Mouse (Mus musculus): ENCODE measurements around the gene Pik3c2b. TPM values are rescaled to one million over a fixed set of nuclear protein-coding genes. Genes with fewer than 3 reads are reported as not detected.
"Not testable (repeated sequence)": the region's sequence is repeated elsewhere in the genome, so short reads cannot be mapped to it uniquely, and the experiment has no call there.

Gene Pik3c2b
- total RNA-seq, 2 experiments from 2014 or later: 8.8 to 14.1 TPM

DNA sequence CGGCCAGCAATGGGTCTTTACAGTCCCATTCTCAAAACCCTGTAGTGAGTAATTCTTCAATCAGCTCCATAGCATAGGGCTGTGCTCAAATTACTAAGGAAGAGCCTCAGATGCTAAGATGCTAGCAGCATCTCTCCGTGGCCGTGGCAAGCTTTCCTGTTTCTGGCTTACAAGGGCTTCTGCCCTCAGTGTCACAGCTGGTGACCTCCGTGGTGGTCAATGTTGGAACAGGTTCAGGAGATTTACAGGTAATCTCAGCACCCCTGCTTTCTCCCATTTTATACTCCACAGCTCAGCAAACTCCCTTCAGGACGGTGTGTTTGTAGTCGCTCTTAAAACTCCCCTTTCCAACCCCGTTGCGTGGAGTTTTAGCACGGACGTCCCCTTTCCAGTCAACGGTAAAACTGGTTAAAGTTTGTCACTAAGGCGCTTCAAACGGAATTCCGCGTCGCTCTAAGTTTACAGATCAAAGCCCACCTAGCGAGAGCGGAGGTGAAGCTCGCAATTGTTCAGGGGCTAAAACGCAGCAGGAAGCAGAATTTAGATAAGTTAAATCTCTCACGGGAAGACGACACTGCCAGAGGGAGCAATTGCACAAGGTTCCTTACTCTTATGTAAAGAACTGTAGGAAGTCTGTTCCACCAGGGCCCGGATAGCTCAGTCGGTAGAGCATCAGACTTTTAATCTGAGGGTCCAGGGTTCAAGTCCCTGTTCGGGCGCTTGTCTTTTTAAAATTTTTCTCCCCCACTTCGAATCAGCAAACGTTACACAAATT is 12.0 kb upstream of the Pik3c2b start:
- DNase-seq: peak; percentile 75

DNA sequence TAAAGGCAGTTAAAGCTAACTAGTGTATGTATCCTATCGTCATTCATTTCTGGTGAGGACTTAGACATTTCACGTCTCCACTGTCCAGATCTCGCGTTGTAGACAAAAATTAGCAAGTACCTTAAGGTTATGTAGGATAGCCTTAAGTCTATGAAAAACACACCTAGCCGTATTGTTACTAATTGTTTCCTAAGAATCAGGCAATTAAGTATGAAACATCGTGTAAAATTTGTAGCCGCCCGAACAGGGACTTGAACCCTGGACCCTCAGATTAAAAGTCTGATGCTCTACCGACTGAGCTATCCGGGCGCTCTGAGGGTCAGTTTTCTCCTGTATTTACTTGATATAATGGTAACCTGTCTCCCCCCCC is 11.4 kb upstream of the Pik3c2b start:
- DNase-seq: peak; percentile 63

DNA sequence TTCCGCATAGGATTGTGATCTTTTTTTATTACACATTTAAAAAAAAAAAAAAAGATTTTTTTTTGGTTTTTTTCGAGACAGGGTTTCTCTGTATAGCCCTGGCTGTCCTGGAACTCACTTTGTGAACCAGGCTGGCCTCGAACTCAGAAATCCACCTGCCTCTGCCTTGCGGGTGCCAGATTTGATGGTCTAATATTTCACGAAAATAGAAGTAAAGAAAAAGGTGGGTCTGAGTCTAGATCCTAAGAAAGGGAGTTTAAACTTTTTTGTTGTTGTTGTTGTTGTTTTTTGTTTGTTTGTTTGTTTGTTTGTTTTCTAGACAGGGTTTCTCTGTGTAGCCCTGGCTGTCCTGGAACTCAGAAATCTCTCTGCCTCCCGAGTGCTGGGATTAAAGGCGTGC is 10.8 kb upstream of the Pik3c2b start:
- not testable (repeated sequence) for DNase-seq

GRCm38 (mm10) chr1:133039505-133039949 is 5.9 kb upstream of the Pik3c2b start:
- DNase-seq: peak; percentile 66

DNA sequence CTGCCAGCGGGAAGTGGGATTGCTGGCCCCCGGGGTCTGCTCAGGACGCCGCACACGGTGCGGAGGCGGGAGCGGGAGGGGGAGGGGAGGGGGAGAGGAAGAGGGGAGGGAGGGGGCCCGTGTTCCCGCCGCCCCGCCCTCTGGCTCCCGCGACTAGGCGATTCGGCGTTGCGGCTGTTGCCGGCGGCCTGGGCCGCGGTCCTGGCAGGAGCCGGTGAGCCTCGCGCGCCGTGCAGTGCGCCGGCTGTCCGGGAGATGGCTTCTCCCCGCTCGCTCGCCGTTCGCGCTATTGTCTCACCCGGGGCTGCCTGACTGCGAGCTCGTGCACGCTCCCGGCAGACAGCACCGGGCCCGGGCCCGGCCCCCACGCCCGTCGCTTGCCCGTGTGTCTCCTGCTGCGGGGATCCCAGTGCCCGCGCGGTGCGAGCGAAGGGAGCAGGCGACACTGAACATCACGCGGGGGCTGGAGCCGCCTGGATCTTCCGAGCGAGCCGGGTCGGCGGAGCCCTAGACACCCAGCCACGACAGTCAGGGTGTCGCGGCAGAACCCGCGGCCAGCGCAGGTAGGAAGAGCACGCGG is 484 bp downstream of the Pik3c2b start:
- DNase-seq: peak; percentile 88

DNA sequence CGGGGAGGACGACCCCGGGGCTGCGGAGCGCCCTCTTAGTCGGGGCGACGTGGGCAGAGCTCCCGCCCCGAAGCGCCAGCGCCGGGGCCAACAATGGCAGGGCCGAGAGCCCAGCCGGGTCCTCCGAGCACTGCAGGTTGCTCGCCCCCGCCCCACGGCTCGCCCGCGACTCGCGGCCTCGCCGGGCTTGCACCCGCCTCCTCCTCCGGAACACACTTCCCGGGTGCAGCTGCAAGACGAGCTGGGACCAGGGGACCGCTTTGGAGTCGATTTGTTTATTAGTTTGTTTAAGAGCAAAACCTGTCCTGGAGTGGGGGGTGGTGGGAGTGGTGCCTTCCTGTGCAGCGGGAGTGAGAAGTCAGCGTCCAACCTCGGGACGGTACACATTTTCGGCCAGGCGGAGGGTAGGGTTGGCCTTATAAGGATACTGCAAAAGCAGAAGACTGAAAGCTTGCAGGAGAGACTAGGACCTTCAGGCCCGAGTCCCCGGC is 1.0 kb downstream of the Pik3c2b start:
- DNase-seq: peak; percentile 65

DNA sequence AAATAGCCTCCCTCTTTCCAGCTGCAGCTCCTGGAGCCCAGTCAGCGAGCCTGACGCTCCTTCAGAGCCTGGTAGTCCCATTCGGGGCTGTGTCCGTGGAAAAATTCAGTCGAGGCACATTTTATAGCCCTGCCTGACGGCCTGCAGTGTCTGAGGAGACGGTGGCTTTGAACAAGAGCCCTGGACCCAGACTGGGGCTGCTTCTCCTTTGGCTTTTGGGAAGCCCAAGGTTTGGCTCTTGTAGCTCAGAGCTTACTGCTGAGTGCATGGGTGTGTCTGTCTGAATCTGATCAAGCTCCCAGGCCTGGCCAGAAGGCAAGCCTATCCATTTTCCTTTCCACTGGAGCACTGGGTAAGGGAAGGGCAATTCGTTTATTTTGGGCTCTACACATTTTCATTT is 2.1 kb downstream of the Pik3c2b start:
- DNase-seq: no peak

DNA sequence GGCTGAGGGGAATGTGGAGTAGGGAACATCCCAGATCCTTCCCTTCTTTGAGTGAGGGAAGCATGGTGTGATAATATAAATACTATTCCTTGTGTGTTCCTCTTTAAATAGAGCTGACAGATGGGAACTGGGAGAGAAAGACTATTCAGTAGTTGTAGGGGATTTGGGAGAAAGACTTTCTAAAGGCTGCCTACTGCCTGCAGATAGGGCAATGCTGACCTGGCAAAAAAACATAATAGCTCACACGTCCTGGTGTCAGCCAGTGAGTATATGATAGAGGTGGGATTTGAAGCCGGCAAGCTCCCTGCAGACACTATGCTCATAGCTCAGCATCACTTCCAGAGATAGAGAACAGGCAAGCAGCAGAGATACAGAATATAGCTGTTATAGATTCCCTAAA is 3.2 kb downstream of the Pik3c2b start:
- no peak for DNase-seq

DNA sequence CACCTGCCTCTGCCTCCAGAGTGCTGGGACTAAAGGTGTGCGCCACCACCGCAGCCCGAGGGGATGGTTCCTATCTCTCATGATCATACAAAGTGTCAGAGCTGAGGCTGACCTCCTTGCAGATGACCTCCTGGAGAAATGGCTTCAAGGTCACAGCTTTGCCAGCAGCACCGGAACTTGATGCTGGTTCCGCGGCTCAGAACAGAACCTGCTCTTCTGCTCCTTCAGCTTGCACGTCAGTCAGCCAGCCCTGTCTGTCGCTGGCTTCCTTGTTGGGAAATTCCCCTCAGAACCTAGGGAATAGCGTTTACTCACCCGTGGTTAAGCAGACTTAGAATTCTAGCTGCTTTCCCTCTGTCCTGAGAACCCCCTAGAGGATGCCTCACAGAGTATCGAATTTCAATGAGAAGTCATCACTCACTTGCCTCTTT is 4.5 kb downstream of the Pik3c2b start:
- DNase-seq: no peak

GRCm38 (mm10) chr1:133051829-133052228 is 6.4 kb downstream of the Pik3c2b start:
- no peak for DNase-seq

DNA sequence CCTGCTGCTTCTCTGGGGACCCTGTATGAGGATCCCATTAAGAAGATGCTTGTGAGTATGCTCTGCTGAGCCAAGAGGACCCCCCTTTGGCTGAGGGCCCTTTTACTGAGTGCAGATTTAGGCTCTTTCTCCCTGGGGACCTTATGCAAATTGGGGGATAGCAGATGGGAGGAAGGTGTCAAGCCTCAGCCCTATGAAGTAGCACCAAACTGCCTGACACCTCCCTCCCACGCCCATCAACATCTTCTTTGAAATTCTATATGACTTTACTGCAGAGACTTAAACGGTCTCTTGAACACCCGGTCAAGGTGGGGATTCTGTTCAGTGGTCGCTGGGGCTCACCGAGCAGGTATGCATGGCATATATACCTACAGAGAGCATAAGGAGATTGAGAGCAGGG is 7.6 kb downstream of the Pik3c2b start:
- no peak for DNase-seq

DNA sequence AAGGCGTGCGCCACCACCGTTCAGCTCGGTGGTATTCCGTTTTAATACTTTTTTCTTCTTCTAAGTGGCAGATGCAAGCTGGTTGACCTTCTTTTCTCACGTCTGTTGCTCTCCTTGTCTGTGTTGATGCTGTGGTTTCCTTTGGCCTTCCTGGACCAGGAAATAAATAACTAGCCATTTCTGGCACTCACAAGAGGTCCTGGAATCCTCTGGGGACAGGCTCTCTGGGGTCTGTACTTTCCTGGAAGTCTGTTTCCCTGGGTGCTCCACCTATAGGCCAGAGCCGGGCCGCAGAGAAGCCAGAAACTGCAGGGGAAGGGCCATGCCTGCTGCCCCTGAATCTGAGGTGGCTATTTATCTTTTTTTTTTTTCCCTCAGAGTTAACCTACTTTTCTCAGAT is 8.9 kb downstream of the Pik3c2b start:
- no peak for DNase-seq

- DNase-seq: peak; percentile 79
Measured at GRCm38 (mm10) chr1:133057345-133058034, 12.0 kb downstream of the Pik3c2b start.

DNA sequence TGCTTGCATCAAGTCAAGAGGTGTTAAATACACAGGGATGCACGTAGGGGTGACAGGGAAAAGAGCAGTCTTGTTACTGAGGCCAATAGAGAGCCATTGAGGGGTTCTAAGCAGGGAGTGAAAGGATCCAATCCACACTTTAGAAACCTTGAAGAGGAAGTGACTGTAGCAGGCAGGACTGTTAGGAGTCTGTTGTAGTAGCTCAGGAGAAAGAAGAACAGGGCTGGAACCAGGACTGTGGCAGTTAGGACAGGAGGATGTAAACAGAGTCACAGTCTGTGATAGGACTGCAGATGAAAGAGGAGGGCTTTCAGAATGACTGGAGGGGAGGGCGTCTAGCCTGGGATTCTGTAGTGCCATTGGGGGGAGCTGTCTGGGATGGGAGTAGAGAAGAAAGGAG is 14.1 kb downstream of the Pik3c2b start:
- no peak for DNase-seq

- no peak for DNase-seq
Measured at GRCm38 (mm10) chr1:133060681-133061080, 15.2 kb downstream of the Pik3c2b start.

DNA sequence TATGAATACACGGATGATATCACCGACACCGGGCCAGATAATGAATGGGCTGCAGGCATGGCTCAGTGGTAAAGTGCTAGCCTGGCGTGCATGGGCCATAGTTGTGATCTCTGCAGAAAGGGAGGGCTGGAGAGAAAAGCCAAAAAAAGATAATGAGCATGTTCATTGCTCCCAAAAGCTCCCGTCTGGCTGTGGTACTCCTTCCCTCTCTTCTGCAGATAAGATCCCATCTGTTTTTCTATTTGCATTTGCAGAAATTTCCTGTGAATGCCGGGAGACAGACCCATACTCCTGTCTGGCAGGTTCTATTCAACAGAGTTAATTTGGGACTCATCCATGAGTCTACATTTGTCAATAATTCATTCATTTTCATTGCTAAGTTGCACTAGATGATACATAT is 17.7 kb downstream of the Pik3c2b start:
- no peak for DNase-seq

- DNase-seq: peak; percentile 39
Measured at GRCm38 (mm10) chr1:133068268-133068667, 22.8 kb downstream of the Pik3c2b start.

DNA sequence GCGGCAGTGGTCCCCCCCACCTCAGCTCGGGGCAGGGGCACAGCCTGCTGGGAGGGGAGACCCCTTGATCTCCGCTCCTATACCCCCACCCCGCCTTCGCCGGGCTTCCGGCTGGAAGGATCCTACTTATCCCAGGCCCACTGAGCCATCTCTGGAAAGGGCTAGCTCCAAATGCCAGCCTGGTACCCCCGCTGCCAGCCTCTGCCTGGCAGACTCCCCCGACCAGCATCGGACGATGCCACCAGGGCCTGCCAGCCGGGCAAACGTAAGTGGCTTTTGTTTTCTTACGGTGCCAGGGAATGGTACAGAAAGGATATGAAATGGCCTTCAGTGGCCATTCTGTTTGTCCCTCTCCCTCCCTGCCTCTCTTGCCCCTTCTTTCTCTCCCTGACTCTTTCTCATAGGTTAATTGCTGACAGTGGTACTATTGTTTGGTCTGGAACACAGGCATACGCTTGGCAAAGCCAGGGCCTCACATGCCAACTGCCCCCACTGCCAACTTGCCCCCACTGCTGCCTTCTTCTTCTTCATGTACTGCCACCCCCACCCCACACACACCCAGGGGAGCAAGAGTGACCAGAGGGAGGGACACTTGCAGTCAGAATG is 23.3 kb downstream of the Pik3c2b start:
- no peak for DNase-seq

DNA sequence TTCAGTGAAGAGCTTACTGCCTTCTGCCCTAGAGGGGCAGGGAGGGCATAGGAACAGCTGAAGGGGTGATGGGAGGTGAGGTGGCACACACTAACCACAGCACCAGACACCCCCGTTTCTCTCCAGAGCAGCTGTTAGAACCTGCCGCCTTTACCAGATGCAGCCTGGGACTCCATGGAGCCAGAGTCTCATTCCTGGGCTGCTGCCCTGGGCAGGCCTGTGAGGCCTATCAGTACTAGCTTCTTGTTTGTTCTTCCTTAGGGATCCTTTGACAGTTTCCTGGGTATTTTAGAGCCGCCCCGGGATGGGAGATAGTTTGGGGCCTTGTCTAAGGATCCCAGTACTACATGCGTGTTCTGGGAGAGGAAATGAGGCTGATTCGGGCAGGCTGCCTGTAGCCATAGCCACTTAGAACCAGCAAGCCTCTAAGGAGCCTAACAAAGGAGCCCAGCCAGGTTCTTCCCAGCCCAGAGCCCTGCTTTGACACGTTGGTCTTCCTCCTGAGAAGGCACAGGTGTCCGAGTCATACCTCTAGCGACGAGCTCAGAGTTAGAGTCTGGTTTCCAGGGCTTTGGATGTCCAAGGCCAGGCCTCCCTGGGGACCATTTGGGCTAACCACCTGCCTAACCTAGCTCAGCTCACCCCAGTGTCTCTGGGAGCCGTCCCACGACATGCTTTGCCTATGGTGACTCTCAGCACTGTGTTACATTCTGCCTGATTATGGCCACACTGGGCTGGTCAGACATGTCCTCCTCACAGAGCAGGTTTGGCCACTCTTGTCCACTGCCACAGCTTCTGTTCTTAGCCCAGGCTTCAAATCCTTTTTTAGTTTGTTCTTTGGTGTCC is 24.0 kb downstream of the Pik3c2b start:
- DNase-seq: no peak

DNA sequence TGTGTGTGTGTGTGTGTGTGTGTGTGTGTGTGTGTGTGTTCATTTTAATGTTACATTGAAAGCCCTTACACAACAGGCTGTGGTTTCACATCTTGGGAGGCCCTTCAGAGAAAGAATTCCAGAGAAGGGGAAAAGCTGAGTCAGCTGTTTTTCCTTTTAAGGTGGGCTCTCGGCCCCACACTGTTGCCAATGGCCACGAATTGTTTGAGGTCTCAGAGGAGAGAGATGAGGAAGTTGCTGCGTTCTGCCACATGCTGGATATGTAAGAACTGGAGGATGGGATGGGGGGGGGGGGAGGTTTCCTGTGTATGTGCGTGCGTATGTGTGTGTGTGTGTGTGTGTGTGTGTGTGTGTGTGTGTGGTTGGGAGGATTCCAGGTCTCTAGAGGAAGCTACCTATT is 24.7 kb downstream of the Pik3c2b start:
- no peak for DNase-seq

- DNase-seq: no peak
Measured at GRCm38 (mm10) chr1:133071666-133072381, 26.4 kb downstream of the Pik3c2b start.

All from adrenal gland, postnatal 10 days (tissue).